Mouse (Mus musculus): ENCODE results near the gene Ndufs6. TPM values are rescaled to one million over a fixed set of nuclear protein-coding genes. Genes with fewer than 3 reads are reported as not detected.

Ndufs6 gene
- total RNA-seq, 2 experiments from 2014 or later: 257 to 408 TPM

Other genes with a start within 250 kb of the Ndufs6 start
- gene Irx4, start 68.1 kb downstream of the Ndufs6 start, total RNA-seq (2021): not detected
- gene Mrpl36, start within 50 bp of the Ndufs6 start, total RNA-seq (2021): 10 to 100 TPM; 57.4 to 60.5 TPM
- 10 to 100 TPM; 11.7 to 14.0 TPM for gene Lpcat1, start 138.7 kb upstream of the Ndufs6 start, total RNA-seq (2021)
- gene Slc6a3, start 208.2 kb upstream of the Ndufs6 start, total RNA-seq (2021): under 1 TPM in 1 of 2 experiments, not detected in 1; 0.10 TPM

All from adrenal gland, adult 18-20 months (tissue).